Mouse (Mus musculus) kidney, adult 18-20 months (tissue): ENCODE measurements around the gene Cbarp.

Source experiments
- DNase-seq: peaks from one replicate; pipeline ENCODE4 v3.0.0; 2021

Cbarp gene

DNA sequence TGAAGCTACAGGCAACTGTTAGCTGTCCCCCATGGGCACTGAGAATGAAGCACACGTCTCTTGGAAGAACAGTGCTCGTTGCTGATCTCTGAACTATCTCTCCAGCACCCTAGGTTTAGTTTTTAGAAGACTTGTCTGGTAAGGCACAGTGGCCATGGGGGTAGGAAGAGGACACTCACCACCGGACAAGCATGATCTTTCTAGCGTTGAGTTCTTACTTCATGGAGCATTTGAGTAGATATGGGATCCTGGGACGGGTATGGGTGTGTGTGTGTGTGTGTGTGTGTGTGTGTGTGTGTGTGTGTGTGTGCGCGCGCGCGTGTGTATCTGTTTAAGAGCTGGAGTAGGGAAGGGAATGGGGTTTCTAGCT lies at the start of gene Cbarp:
TSS of gene Cbarp (minus strand) at position 170 of the 370 bp plus-strand sequence.
- no peak for DNase-seq

DNA sequence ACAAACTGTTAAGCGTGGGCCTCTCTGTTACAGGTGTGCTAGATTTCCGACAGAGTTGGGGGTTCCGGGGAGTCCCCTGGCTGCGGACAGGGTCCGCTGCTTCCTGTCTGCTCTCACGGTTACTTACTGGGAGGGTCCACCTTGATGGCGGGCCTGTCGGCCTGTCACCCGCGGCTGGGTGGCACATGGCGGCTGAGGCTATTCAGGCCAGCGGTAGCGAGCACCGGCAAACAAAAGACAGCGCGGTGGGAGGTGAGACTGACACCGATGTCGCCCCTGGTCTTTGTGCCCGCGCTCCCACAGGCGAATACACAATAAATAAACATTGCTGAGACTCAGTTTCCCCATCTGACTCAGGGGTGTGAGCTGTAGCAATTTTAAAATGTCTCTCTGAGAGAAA lies 49.4 kb upstream of the Cbarp start:
- DNase-seq: no peak

DNA sequence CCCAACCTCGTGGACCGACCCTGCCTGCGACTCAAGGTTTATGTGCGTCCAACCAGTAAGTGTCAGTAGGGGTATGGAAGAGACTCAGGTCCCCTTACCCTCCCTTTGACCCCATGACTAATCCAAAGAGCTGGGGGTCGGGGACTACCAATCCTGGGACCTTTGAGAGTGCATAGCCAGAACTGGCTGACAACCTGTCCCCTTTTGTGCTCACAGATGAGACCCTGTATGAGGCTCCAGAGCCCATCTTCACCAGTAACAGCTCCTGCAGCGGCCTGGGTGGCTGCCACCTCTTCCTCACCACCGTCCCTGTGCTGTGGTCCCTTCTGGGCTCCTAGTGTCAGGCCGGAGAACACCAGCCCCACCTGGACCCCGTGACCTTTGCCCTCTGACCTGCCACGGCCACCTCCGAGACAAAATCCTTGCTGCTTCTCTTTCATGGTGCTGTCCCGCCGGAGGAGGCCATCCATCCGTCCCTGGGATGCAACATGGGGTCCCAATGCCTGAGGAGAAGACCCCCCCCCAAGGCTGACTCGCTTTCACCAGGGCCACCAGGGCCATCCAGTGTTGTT lies 47.9 kb upstream of the Cbarp start:
- DNase-seq: no peak

DNA sequence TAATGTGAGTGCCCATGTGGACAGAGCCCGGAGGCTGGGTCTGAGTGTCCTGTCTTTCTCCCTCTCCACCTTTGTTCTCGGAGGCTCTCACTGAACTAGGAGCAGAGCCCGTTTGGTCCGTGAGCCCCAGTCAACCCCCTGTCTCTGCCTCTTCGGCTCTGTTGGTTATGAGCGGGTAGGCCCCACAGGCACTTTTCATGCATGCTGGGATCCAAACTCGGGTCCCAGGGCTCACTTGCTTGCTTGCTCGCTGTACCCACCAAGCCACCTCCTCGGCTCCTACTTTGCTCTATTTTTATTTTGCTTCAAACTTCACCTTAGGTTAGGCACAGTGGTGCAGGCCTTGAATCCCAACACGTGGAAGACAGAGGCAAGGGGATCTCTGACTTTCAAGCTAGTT lies 47.1 kb upstream of the Cbarp start:
- DNase-seq: no peak

DNA sequence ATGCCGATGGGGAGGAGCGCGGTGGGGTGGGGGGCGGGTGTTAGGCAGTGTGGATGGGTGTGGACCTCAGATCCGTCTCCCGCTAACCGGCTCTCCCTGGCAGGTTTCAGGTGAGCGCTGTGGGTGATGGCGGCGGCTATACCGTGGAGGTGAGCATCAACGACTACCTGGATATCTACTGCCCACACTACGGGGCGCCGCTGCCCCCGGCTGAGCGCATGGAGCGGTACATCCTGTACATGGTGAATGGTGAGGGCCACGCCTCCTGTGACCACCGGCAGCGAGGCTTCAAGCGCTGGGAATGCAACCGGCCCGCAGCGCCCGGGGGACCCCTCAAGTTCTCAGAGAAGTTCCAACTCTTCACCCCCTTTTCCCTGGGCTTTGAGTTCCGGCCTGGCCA lies 46.0 kb upstream of the Cbarp start:
- no peak for DNase-seq

DNA sequence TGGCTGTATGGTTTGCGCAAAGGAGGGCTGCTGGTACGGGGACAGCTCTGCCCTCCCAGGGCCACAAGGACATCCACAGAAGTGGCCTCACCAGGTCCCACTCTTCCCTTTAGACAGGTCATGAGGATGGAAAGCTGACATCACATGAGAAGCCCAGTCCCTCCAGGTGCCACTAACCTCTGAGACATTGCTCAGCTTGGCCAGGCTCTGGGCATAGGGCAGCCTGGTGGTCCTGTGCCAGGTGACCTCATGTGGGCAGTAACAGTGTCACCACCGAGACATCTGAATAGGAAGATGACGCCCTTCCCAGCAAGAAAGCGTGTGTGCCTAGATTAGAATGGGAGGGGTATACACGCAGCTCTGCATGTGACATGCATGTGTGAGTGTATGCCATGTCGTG lies 41.9 kb upstream of the Cbarp start:
- DNase-seq: no peak

DNA sequence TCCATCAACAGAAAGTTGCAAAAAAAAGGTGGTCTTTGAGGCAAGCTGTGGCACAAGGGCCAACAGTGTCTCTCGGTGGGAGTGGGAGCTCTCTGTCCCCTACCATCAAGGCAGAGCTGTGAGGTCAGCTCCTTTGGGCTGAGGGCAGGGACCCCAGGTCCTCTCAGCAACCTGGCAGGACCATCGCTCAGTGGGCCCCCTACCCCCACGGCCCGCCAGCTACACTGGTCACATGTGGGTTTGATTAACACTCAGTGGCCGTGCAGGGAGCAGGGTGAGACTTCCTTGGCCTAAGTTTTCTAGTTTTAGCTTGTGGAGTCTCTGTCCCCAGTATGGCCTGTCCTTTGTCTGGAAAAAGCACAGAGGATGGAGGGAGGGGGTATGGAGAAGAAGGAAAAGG lies 40.2 kb upstream of the Cbarp start:
- no peak for DNase-seq

DNA sequence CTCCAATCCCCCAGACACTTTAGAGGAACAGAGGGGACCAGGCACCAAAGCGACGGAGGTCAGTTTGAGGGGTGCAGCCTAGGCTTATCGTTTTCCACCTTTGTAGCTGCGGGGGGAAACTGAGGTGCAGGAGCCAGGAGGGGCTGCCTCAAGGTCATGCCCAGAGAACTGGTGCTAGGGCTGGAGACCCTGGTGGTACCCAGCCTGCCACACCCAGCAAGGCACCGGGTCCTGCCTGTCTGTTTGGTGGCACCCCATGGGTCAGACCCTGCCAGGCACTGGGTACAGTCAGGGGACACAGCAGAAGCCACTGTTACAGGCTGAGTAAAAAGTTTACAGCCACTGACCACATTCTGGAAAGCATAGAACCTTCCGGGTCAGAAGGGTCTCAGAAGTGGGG lies 39.7 kb upstream of the Cbarp start:
- no peak for DNase-seq

DNA sequence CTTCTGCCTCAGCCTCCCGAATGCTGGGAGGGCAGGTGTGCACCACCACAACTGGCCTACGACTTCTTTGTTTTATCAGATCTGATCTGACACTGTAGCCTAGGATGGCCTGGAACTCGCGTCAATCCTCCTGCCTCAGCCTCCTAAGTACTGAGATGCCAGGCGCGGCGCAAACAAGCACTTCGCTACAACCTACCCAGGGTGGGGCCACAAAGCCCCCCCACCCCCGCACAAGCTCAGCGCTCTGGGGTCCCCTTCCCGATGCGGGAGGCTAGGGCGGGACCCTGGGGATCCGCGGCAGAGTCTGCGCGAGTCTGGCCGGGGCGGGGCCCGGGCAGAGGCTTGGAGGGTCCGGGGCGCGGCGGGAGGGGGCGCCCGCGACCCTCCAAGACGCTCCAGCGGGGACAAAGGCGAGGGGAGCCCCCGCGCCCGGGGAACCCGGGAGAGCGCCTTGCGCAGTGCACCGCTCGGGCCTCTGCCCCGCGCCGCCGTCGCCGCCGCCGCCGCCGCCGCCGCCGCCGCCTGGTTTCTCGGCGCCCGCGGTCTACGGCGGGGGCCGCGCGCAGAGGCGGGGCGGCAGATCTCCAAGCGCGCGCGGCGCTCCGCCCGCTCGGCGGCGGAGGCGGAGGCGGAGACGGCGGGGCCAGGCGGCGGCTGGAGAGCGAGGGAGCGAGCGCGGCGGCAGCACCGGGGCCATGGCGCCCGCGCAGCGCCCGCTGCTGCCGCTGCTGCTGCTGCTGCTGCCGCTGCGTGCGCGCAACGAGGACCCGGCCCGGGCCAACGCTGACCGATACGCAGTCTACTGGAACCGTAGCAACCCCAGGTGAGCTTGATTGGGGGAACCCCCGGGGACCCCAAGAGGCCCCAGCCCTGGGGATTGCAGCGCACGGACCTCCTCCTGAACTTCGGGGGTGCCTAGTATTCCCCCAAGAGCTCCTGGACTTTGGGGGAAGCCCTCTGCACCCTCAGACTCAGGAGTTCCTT lies 38.7 kb upstream of the Cbarp start, which contains the start of gene Efna2:
TSS of gene Efna2 (plus strand) at position 415 of the 984 bp plus-strand sequence.
- no peak for DNase-seq

DNA sequence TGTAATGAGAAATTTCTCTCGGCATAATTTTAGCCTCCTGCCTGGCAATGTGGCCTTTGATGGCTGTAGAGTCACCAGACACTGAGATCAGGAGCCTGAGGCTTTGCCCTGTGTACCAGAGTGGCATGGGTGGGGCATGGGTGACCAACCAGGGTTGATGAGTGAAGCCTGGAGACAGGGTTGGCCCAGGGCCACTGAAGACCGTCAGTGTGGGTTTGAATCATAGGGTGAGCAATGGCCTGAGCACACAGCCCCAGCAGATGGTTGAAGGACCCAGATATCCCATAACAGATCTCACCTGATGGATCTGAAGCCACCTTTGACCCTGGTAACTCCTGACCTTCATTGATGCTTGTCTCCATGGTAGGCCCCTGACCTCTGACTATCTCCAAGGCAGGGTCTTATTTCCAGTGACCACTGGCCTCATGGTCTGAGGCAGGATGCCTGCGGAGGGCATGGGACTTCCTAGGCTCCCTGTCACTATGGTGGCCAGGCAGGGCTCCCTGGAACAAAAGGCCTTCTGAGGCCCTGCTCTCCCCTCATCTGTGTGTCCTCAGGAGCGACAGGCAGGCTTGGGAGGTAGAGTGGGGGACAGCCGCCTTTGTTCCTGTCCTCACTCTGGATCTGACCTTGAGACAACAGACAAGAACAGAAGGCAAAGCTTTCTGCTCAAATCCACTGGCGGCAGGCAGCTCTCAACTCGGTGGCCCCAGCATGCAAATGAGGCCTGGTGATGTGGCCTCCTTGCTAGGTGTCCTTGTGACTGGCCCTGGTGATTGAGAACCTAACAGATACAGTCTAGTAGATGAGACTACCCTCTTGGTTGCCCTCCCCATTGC lies 37.0 kb upstream of the Cbarp start:
- DNase-seq: no peak

DNA sequence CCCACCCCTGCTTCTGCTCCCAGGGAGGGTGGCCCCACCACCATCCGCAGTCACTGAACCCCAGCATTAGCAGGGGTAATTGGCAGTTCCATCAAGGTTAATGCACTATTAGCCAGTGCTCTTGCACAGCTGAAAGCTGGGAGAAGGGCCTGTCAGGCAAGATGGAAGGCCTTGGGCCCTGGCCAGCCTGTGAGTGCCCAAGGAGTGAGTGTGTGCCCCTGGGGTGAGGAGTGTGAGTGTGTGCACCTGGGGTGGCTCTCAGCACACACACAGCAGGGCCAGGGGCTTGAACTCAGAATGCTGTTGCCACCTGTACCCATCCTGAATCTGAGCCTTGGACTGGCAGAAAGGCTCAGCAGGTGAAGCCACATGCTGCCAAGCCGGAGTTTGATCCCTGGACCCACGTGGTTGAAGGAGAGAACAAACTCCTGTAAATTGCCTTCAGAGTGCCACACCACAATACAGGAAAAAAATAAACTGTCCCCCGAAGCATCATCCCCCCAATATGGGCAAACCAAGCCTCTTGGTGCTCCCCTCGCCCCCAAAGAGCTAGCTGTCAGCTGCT lies 35.7 kb upstream of the Cbarp start:
- DNase-seq: no peak

DNA sequence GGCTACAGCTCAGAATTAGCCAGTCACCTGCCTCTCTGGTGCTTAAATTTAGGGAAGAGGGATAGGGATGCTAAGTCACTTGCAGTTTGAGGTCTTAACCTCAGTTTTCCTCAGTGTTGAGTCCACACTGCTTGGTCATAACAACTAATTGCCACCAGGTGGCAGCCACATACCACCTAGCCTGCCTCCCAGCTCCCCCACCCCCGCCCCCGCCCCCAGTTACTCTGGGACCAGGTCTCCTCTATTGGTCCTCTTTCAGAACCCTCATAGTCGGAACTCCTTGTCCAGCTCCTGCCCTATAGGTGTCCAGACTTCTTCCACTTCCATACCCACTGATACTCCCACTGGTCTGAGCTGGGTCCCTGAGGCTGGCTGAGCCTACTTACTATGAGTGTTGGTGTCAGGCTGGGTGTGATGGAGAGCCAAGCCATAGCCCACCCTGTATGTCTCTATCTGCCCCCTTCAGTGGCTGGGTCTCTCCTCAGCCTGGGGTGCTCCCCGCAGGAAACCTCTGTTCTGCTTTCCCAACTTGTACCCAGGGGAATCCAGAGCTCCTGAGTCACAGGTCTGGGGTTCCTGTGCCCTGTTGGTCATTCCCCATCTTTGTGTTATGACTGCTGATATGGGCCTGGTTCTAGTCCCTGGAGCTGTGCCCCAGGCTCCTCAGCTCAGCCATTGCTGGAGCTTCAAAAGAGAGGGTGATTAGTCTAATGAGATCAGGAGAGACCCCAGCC lies 35.1 kb upstream of the Cbarp start:
- peak; percentile 43 for DNase-seq

DNA sequence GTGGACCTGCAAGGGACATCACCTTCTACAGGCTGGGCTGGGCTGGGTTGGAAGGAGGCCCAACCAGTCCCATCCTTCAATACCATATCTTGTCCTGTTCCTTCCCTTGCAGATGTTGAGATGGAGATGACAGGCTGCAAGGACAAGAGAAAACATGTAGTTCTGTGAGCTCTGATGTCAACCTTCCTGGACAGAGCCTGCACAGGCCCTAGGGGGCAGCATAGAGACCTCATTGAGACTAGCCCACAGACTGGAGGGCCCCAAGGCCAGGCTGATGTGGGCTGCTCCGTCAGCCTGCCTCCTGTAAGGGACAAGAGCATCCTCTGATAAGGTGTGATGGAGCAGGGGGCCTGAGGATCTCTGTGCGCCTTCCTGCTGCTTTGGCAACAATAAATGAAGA lies 34.1 kb upstream of the Cbarp start:
- no peak for DNase-seq

DNA sequence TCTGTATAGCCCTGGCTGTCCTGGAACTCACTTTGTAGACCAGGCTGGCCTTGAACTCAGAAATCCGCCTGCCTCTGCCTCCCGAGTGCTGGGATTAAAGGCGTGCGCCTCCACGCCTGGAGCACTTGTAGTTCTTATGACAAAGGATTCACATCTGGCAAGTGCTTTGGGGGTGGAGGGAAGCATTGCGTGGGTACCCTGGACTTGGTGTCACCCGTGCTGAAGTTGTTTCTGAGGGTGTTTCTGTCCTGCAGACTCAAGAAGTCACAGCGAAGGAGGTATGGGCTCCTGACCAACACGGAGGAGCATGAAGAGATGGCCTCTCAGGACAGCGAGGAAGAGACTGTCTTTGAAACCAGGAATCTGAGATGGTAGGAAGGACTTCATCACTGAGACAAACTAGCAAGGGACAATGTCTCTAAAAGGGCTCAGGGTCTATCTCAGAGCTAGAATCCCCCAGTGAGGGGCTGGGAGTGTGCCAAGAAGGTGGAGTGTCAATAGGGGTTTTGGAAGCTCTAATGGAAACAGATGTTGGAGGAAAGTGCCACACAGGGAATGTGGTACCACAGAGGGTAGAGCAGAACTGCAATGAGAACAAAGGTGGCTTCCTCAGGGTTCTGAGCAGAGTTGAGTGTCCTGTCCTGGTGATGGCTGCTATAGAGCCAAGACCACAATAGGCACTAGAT lies 33.5 kb upstream of the Cbarp start:
- no peak for DNase-seq

DNA sequence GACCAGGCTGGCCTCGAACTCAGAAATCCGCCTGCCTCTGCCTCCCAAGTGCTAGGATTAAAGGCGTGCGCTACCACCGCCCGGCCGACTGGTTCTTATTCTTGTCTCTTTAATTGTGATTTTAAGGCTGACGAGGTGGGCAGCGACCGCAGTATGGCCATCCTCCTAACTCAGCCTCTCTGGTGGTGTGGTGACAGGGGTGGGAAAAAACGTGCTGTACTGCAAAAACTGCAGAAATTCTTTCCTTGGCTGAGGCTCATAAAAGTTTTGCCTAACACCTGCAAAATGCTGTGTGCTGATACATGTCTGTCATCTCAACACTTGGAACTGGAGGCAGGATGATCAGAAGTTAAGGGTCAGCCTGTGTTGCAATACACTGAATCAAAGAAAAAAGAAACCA lies 32.7 kb upstream of the Cbarp start:
- no peak for DNase-seq

DNA sequence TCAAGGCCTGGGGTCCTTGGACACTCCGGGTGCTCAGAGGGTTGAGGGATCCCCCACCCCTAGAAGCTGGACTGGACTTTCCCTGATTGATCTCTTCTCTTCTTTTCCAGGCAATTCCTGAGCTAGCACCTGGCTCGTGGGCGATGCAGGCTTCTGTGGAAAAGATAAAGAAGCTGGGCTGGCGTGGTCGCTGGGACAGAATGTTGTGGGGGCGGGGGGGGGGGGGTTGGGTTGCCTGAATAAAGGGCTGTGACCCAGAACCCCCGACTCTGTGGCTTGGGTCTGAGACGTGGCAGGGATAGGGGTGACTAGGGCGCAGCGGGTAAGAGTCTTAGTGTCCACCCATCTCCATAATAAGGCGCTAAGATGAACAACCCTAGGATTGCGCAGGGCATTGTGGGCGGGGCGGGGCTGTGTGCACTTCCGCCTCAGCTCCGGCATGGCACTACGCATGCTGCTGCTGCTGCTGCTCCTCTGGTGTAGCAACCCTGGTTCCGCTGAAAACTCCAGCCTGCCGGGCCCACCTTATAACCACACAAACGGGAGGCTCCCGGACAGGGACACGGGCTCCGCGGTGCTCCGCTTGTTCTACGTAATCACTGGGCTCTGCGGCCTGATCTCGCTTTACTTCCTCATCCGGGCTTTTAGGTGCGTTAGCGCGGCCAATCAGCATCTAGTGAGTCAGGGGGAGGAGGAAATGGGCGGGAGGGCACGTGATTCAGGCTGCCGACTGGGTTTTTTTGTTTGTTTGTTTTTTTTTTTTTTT lies 32.1 kb upstream of the Cbarp start, which contains the start of gene 1600002K03Rik:
TSS of gene 1600002K03Rik (plus strand) at position 418 of the 766 bp plus-strand sequence.
- DNase-seq: peak; percentile 92

DNA sequence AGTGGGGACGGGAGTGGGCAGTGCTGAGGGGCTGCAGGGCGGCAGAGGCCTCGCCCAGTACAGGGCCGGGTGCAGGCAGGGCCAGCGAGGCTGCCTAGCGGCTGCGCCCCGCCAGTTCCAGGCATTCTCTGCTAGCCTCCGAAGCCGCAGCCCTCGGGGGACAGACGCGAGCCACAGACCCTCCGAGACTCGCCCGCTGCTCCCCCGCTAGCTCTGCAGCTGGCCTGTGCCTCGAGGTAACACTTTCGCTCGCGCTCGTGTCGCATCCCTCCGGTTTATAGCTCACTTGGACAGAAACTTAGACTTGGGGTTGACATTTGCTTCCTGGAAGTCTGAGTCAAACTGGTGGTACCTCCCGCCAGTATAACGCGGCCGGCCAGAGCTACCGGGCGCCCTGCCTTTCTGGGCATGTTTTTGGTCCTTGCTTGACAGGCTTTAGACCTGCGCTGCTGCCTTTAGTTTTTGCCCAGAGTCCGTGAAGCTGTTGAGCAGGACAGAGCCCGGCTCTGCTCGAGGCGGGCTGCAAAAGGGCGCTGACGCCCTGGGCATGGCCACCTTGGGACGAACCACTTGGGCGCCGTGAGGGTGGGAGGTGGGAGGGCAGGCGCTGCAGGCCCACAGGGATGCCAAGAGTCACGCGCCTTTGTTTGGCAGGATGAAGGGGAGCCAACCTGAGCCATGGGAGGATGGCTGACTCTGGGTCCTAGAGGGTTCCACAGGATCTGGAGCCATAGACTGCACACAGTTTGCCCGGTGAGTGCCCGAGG lies 31.3 kb upstream of the Cbarp start:
- DNase-seq: no peak

DNA sequence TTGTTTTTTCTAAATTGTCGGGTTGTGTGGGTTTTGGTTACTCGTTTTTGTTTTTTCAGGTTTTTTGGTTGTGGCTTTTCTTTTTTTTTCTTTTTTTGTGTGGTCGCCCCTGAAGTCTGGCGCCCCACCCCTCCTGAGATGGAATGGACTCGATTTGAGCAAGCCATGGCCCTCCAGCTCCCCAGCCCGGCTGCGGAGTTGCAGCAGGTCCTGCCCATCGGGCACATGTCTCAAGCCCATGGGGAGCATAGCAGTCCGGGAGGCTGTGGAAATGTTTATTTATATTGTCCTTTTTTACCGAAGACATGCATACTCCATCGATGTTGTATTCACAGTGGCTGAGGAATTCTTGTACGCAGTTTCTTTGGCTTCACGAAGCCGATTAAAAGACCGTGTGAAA lies 30.6 kb upstream of the Cbarp start:
- no peak for DNase-seq

DNA sequence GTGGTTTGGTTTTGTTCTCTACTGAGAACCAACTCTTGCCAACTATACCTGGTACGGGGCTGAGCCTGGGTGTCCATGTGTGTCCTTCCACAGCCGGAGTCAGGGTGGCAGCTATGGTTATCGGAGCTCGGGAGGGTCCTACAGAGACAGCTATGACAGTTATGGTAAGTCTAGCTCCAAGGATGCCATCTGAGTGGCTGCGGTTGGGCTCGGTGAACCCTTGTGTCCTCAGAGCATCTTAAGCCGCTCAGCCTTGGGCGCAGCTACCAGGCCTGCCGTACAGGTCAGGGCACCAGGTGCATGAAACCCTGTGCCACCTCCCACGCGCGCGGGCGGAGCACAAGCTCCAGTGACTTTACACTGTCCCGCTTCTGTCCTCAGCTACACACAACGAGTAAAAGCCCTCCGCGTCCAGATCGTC lies 30.0 kb upstream of the Cbarp start:
- DNase-seq: no peak

DNA sequence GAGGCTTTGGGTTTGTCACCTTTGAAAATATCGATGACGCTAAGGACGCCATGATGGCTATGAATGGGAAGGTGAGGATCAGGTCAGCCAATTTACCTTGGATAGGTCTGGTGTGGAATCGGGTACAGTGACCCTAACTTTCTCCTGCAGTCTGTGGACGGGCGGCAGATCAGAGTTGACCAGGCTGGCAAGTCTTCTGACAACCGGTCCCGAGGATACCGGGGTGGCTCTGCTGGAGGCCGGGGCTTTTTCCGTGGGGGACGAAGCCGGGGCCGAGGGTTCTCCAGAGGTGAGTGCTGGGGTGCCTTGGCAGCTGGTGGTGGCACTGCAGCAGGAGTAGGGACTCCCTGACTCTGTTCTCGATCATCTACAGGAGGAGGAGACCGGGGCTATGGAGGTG lies 29.4 kb upstream of the Cbarp start:
- no peak for DNase-seq
